Mouse (Mus musculus): ENCODE measurements around the gene Sprr1a. TPM values are rescaled to one million over a fixed set of nuclear protein-coding genes. Genes with fewer than 3 reads are reported as not detected.
"Not testable (repeated sequence)": the region's sequence is repeated elsewhere in the genome, so short reads cannot be mapped to it uniquely, and the experiment has no call there.

Gene Sprr1a
- polyA plus RNA-seq, 1 experiment: 32.6 TPM

- TF ChIP-seq CTCF (conservative IDR thresholded peaks at IDR 0.05; ENCODE audit: insufficient read depth, insufficient read length, low read depth, low read length) (no peak), POLR2A (IDR thresholded peaks at IDR 0.05; ENCODE audit: low read depth, low read length) (no peak)
- WGBS: 13% methylated on average over 1 of the region's 1 CpGs
- DNase-seq: no peak
These were observed 612 bp upstream of the Sprr1a start for GRCm38 (mm10) chr3:92486307-92486706.

DNA sequence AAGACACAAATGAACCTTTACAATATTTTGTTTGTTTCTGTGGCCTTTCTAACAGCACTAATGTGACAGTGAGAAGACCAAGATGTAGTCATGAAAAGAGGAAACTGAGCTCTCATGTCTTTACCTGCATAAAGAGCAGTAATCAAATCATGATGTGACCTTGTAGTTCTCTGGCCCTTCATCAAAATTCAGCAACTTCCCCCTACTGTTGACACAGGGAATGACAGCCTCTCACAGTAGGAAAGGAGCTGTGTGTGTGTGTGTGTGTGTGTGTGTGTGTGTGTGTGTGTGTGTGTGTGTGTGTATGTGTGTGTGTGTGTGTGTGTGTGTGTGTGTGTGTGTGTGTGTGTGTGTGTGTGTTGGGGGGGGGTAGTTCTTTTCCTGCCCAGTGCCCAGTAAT lies 4.4 kb downstream of the Sprr1a start:
- not testable (repeated sequence) for H3K27ac ChIP-seq (ENCODE audit: insufficient read depth, low read depth, low read length); H3K4me3 ChIP-seq (ENCODE audit: insufficient read depth, low read depth, low read length); H3K4me1 ChIP-seq (ENCODE audit: control insufficient read depth, insufficient read depth, low read length); H3K36me3 ChIP-seq (ENCODE audit: control insufficient read depth, insufficient read depth, low read length); H3K27me3 ChIP-seq (replicated peaks; ENCODE audit: control insufficient read depth, insufficient read depth, low read length)
- DNase-seq: peak; percentile 3

More at GRCm38 (mm10) chr3:92486307-92486706, 612 bp upstream of the Sprr1a start:
- Histone ChIP-seq H3K36me3 (ENCODE audit: control insufficient read depth, insufficient read depth, low read length) (no peaks in the 10 kb centered on the region), H3K27me3 (replicated peaks; ENCODE audit: control insufficient read depth, insufficient read depth, low read length) (no peaks in the 10 kb centered on the region), H3K4me3 (ENCODE audit: insufficient read depth, low read depth, low read length) (no peak overlapping the region), H3K27ac (ENCODE audit: insufficient read depth, low read depth, low read length) (no peak overlapping the region), H3K4me1 (ENCODE audit: control insufficient read depth, insufficient read depth, low read length) (no peaks in the 10 kb centered on the region)

GRCm38 (mm10) chr3:92470111-92470510 lies 15.6 kb downstream of the Sprr1a start:
- 91% methylated on average over 2 of the region's 2 CpGs for WGBS
- TF ChIP-seq CTCF (conservative IDR thresholded peaks at IDR 0.05; ENCODE audit: insufficient read depth, insufficient read length, low read depth, low read length) (no peak), POLR2A (IDR thresholded peaks at IDR 0.05; ENCODE audit: low read depth, low read length) (no peak)
- H3K36me3 ChIP-seq (ENCODE audit: control insufficient read depth, insufficient read depth, low read length): no peaks in the 10 kb centered on the region
- no peaks in the 10 kb centered on the region for H3K27me3 ChIP-seq (replicated peaks; ENCODE audit: control insufficient read depth, insufficient read depth, low read length)
- no peak overlapping the region for H3K4me3 ChIP-seq (ENCODE audit: insufficient read depth, low read depth, low read length)
- H3K4me1 ChIP-seq (ENCODE audit: control insufficient read depth, insufficient read depth, low read length): no peaks in the 10 kb centered on the region
- no peak for DNase-seq
- no peak overlapping the region for H3K27ac ChIP-seq (ENCODE audit: insufficient read depth, low read depth, low read length)

GRCm38 (mm10) chr3:92467424-92467823 lies 18.3 kb downstream of the Sprr1a start:
- H3K4me3 ChIP-seq (ENCODE audit: insufficient read depth, low read depth, low read length): no peak overlapping the region
- no peak overlapping the region for H3K27ac ChIP-seq (ENCODE audit: insufficient read depth, low read depth, low read length)
- no peaks in the 10 kb centered on the region for H3K4me1 ChIP-seq (ENCODE audit: control insufficient read depth, insufficient read depth, low read length)
- DNase-seq: no peak
- H3K36me3 ChIP-seq (ENCODE audit: control insufficient read depth, insufficient read depth, low read length): no peaks in the 10 kb centered on the region
- H3K27me3 ChIP-seq (replicated peaks; ENCODE audit: control insufficient read depth, insufficient read depth, low read length): no peaks in the 10 kb centered on the region
- TF ChIP-seq CTCF (conservative IDR thresholded peaks at IDR 0.05; ENCODE audit: insufficient read depth, insufficient read length, low read depth, low read length): no peak
- TF ChIP-seq POLR2A (IDR thresholded peaks at IDR 0.05; ENCODE audit: low read depth, low read length): no peak

DNA sequence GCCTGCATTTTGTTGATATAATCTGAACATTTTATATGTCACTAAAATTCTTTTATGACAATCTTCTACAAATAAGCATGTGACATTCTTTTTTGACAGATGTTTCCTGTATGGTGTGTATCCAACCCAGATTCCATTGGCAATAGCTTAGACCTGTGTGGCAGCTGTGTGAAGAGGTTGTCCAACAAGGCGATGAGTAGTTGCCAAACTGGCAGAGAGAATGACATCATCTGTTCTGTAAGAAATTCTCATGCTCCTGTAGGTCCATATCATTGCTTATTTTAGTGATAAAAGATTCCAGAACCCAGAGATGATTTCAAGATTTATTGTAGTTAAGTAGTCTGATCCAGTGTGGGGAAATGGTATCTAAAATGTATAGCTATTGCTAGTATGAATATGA lies 19.1 kb downstream of the Sprr1a start:
- no peak overlapping the region for H3K4me3 ChIP-seq (ENCODE audit: insufficient read depth, low read depth, low read length)
- H3K27ac ChIP-seq (ENCODE audit: insufficient read depth, low read depth, low read length): no peak overlapping the region
- H3K36me3 ChIP-seq (ENCODE audit: control insufficient read depth, insufficient read depth, low read length): no peaks in the 10 kb centered on the region
- WGBS: 83% methylated on average over 1 of the region's 1 CpGs
- no peak for DNase-seq
- TF ChIP-seq CTCF (conservative IDR thresholded peaks at IDR 0.05; ENCODE audit: insufficient read depth, insufficient read length, low read depth, low read length): no peak
- TF ChIP-seq POLR2A (IDR thresholded peaks at IDR 0.05; ENCODE audit: low read depth, low read length): no peak
- no peaks in the 10 kb centered on the region for H3K4me1 ChIP-seq (ENCODE audit: control insufficient read depth, insufficient read depth, low read length)
- no peaks in the 10 kb centered on the region for H3K27me3 ChIP-seq (replicated peaks; ENCODE audit: control insufficient read depth, insufficient read depth, low read length)

- H3K27me3 ChIP-seq (replicated peaks; ENCODE audit: control insufficient read depth, insufficient read depth, low read length): no peaks in the 10 kb centered on the region
- TF ChIP-seq POLR2A (IDR thresholded peaks at IDR 0.05; ENCODE audit: low read depth, low read length) (no peak), CTCF (conservative IDR thresholded peaks at IDR 0.05; ENCODE audit: insufficient read depth, insufficient read length, low read depth, low read length) (no peak)
- H3K36me3 ChIP-seq (ENCODE audit: control insufficient read depth, insufficient read depth, low read length): no peaks in the 10 kb centered on the region
- no peak within 1 kb of the TSS for H3K27ac ChIP-seq (ENCODE audit: insufficient read depth, low read depth, low read length)
- no peak for DNase-seq
- H3K4me1 ChIP-seq (ENCODE audit: control insufficient read depth, insufficient read depth, low read length): no peaks in the 10 kb centered on the region
- WGBS: 54% methylated on average over 2 of the region's 2 CpGs
- no peak within 1 kb of the TSS for H3K4me3 ChIP-seq (ENCODE audit: insufficient read depth, low read depth, low read length)
These were observed 27.1 kb downstream of the Sprr1a start, which contains the start of gene Sprr3 for GRCm38 (mm10) chr3:92458620-92459019. Sprr3 (minus strand) TSS chr3:92458720.

GRCm38 (mm10) chr3:92455151-92455550 lies 30.5 kb downstream of the Sprr1a start:
- no peaks in the 10 kb centered on the region for H3K36me3 ChIP-seq (ENCODE audit: control insufficient read depth, insufficient read depth, low read length)
- WGBS: 78% methylated on average over 5 of the region's 5 CpGs
- H3K27me3 ChIP-seq (replicated peaks; ENCODE audit: control insufficient read depth, insufficient read depth, low read length): no peaks in the 10 kb centered on the region
- H3K27ac ChIP-seq (ENCODE audit: insufficient read depth, low read depth, low read length): no peak overlapping the region
- no peaks in the 10 kb centered on the region for H3K4me1 ChIP-seq (ENCODE audit: control insufficient read depth, insufficient read depth, low read length)
- DNase-seq: no peak
- H3K4me3 ChIP-seq (ENCODE audit: insufficient read depth, low read depth, low read length): no peak overlapping the region
- TF ChIP-seq POLR2A (IDR thresholded peaks at IDR 0.05; ENCODE audit: low read depth, low read length) (no peak), CTCF (conservative IDR thresholded peaks at IDR 0.05; ENCODE audit: insufficient read depth, insufficient read length, low read depth, low read length) (no peak)

- H3K36me3 ChIP-seq (ENCODE audit: control insufficient read depth, insufficient read depth, low read length): no peaks in the 10 kb centered on the region
- H3K27ac ChIP-seq (ENCODE audit: insufficient read depth, low read depth, low read length): no peak overlapping the region
- no peaks in the 10 kb centered on the region for H3K4me1 ChIP-seq (ENCODE audit: control insufficient read depth, insufficient read depth, low read length)
- no peak for DNase-seq
- no peaks in the 10 kb centered on the region for H3K27me3 ChIP-seq (replicated peaks; ENCODE audit: control insufficient read depth, insufficient read depth, low read length)
- no peak overlapping the region for H3K4me3 ChIP-seq (ENCODE audit: insufficient read depth, low read depth, low read length)
- WGBS: 87% methylated on average over 3 of the region's 3 CpGs
- TF ChIP-seq CTCF (conservative IDR thresholded peaks at IDR 0.05; ENCODE audit: insufficient read depth, insufficient read length, low read depth, low read length): no peak
- TF ChIP-seq POLR2A (IDR thresholded peaks at IDR 0.05; ENCODE audit: low read depth, low read length): no peak
These were observed 45.5 kb downstream of the Sprr1a start for GRCm38 (mm10) chr3:92440177-92440576.
